Mouse (Mus musculus) bone marrow macrophage, adult 2 months (primary cell): Measurements from ENCODE around the gene Fitm1.

Experiments
- CTCF ChIP-seq: IDR thresholded peaks from 2 replicates; pipeline ENCODE4 v1.5.1; 2012; ENCODE audit warnings: low read depth, mild to moderate bottlenecking, low read length, moderate library complexity
- POLR2A ChIP-seq: IDR thresholded peaks from 2 replicates; pipeline ENCODE4 v1.6.1; 2012; ENCODE audit warnings: mild to moderate bottlenecking, low read depth, low read length, borderline replicate concordance

GRCm38 (mm10) chr14:55527940-55528339 lies 47.5 kb upstream of the Fitm1 start:
- TF ChIP-seq POLR2A (no peak), CTCF (no peak)
